Mouse (Mus musculus) frontal cortex, postnatal 14 days (tissue): Measurements from ENCODE around the gene Pqlc2.

ENCODE experiments used
- DNase-seq, 2 experiments: peaks; one replicate each; pipeline ENCODE4 v3.0.0; 2022; ENCODE audit warnings: low spot score in 2 of 2

Gene Pqlc2

DNA sequence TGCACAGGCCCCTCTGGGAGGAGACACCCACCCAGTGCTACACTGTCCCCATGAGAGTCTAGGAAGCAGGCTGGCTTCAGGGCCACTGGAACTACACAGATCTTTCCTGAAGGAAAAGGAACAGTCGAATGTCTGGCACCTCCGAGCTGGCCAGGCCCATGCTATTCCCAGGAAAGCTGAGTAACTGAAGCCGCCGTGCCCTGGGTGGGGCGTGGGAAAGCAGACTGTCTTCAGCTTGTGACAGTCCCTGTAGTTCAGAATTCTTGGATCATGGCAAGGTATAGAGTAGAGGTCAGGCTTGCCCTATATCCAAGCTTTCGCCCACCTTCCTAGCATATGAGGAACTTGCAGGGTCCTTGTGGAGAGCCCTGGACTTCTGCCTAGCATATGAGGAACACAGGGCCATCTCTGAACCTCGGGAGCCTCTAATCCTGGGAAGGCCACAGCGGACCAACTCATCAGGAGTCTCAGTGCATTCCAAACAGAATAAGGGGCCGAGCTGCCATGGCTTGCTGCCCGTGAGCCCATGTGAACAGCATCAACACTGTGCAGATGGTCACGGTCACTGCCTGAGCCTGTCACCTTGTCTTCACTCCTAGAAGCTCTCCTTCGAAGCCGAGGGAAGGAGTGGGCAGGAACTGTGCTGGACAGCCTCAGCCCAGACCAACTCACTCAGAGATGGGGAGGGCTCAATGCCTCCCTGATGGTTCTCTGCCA is 44.6 kb downstream of the Pqlc2 start:
- DNase-seq, result no peak

DNA sequence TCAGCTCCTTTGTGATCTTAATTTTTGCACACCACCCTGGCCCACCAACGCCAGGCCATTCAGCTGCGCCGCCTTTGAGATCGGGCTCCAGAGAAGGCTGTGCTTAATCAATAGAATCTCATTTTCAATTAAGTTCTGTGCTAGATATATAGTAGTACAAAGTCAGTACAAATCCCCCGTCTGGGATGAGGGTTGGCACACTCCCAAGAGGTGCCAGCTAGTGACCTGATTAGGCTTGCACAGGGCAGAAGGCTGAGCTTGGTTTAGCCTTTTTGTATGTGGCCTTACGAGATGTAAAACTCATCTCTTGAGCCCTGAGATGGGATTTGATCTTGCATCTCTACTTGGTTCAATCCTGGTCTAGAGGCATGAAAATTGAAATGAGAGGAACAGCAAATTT is 47.5 kb downstream of the Pqlc2 start:
- DNase-seq, result no peak

DNA sequence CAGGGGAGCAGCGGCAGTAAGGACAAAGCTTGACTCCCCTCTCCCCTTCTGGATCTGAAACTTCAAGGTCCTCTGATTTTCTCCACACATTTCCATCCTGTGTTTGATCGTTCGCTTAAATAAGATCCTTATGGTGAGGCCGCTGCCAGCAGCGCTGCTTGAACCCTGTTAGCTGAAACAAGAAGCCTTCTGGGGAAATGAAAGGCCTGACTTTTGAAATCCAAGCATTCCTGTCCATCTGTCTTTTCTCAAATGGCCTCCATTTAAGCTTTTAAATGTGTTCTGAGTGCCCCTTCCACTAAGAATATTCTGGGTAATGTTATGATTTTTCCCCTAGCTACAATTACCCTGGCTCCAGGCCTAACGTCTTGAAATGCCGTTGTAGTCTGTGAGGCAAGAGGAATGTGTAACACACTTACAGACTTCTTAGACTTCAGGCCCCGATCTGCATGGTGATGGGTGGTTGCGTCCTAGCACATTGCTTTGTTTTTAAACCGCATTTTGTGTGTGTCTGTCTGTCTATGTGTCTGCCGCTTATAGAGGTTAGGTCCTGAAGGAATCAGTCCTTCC is 51.1 kb downstream of the Pqlc2 start:
- DNase-seq, result no peak

DNA sequence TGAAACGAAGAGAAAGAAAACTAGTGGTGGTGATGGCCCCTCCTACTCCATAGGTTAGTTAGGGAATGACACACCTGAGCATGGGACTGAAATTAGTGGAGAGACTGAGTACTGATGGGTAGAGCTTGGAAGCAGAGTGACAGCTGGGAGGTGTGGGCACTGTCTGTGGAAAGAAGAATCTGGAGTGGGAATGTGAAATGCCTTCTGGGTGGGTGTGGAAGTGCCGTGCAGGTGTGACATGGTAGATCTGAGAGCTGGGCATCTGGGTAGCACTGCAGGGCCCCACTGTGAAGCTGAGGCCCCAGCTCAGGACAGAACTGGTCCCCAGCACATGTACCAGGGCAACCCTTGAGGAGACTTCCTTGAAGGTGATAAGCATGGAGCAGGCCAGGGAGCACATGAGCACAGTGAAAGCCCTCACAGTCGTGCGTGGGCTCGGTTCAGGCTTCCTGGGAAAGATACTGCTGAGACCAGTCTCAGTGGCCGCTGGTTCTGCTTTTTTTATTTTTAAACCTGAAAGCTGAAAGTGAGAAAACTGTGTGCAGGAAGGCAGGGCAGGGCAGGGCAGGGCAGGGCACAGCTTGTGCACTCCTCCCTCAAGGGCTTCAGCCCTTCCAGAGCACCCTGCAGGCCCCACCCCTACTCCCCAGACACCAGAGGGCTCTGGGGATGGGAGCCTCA is 51.7 kb downstream of the Pqlc2 start:
- DNase-seq, result no peak

DNA sequence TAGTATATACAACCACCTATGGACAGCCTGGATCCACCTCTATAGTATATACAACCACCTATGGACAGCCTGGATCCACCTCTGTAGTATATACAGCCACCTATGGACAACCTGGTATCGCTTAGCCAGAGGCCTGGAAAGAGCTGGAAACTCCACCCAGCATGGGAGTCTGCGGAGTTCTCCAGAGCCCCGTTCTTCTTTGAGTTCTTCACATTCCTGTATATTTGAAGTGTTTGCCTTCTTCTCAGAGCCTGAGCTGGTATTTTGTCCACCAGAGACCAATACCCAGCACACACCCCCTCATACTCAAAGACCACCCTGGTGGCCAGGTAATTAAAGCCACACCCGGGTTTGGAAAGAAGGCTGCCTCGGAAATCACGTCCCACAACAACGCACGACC is 53.8 kb downstream of the Pqlc2 start:
- no peak for DNase-seq

DNA sequence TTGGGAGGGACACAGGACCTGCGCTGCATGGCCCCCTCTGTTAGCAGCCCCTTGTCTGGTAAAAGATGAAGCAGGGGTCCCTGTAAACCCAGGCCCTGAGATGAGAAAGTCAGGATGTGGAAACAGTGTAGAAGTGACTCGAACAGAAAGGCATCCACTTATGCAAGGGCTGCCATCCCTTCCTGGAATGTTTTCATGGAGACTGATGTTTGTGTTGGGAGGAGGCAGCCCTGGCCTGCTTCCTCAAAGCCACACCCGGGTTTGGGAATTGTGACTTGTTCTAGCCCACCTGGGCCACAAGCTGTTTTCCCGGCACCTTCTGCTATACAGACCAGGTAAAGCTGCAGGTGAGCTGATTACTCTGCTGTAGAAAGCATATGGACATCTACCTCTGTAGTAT is 54.4 kb downstream of the Pqlc2 start:
- DNase-seq, result no peak

DNA sequence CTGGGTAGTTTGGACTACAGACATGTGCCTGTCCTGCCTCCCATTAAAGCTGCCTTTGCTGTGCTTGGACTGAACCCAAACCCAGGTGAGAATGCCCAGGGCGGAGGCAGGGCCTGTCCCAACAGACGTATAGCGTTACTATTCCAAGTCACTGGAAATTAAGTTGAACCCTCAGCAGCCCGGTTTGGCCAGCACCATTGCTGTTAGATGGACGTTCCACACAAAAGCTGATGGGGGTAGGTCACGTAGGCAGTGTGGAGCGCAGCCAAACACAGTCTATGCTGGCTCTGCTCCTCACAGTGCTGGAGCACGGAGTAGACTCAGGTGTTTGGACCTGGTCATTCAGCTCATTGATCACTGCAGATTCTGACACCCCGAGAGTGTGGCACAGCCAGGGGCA is 57.3 kb downstream of the Pqlc2 start:
- no peak for DNase-seq

DNA sequence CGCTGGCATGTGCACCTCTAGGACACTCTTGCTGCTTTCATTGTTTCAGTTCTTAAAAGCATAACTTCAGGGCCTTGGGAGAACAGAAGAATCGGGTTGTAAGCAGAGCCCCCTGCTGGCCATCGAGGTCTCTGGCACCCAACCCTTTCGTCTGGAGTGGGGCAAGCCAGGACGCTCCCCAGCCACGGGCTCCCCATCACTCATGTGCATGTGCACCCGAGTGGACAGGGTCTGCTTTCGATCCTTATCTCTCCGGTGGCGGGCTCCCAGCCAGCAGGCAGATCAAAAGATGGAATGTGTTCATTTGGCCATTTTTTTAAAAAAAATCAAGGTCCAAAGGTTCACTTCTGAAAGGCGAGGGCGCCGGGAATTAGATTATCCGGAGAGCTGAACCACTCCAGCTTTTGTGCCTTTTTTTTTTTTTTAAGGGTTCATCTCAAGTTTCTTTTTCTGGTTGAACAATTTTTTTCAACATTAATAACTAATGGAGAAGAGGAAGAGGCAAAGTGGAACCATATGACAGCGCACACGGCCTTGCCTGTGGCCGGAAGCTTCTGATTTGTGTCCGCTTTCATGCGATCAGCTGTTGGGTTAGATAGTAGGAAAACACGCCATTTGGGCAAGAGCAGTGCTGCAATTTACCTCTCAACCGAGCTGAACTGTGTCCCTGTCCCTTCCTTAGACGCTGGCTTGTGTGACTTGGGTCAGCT is 58.3 kb downstream of the Pqlc2 start:
- peak; percentile 41 to 68 for DNase-seq

DNA sequence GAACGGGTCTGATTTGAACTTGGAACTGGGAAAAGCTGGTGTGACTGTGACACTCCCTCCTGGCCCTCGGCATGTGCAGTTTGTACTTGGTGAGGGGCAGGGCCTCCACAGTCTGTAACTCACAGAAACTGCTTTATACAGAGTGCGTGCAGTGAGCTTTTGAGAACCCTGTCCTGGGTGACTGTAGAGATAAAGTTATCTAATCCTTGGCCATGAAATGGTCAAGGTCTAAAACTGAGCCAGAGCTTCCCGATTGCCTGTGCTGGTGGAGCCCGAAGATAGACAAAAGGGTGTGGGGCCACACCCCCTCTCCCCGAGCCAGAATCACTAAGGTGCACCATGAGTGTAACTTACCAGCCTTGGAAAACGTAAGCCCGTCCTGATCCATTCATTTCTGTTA is 59.6 kb downstream of the Pqlc2 start:
- DNase-seq, result no peak

DNA sequence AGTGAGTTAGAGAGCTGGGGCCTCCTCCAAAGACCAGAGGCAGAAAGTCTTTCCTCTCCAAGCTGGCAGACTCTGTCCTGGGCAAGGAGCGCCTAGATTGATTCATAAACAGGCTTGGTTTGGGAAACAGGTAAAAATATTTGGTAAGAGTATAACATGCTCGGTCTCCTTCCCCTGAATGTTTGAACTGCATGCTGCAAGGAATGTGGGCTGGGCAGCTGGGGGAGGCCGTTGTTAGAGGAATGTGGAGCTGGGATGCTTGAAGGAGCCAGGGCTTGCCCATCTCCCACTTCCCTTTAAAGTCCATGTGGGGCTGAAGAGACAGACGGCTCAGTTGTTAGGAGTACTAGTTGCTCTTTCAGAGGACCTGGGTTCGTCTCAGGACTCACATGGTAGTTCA is 60.5 kb downstream of the Pqlc2 start:
- no peak for DNase-seq

DNA sequence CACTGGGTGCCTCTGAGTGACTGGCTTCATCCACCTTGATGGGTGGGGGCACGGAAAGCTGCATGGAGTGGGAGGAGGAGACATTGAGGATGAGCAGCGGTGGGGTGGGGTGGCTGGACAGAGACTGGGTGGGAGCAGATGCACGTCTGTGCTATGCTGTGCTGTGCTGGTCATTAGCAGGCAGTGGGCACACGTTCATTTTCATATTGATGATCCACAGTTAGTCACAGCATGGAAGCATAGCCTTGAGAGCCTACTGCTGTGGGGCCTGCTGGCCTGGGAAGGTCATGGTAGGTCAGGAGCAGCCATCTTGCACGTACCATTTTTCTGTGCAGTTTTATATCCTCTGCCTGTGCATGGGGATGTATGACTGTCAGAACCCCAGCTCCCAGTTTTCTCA is 61.8 kb downstream of the Pqlc2 start:
- DNase-seq, result no peak

DNA sequence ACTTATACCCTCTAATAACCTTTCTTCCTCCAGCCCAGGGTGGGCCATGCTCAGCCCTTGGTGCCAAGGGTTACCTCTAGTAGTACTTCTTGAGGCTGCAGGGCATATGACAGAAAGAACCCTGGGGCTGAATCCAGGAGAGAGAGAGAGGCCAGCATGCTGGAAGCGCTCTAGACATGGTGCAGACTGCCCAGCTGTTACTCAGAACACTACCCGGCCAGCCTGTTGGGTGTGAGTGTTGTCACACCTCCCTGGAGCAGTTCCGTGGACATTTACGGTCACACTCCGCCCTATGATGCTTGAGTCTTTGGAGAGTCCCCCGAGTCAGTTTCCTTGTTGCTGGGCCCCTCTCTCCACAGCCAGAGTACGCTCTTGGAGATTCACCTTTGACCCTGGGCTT is 62.5 kb downstream of the Pqlc2 start:
- no peak for DNase-seq

DNA sequence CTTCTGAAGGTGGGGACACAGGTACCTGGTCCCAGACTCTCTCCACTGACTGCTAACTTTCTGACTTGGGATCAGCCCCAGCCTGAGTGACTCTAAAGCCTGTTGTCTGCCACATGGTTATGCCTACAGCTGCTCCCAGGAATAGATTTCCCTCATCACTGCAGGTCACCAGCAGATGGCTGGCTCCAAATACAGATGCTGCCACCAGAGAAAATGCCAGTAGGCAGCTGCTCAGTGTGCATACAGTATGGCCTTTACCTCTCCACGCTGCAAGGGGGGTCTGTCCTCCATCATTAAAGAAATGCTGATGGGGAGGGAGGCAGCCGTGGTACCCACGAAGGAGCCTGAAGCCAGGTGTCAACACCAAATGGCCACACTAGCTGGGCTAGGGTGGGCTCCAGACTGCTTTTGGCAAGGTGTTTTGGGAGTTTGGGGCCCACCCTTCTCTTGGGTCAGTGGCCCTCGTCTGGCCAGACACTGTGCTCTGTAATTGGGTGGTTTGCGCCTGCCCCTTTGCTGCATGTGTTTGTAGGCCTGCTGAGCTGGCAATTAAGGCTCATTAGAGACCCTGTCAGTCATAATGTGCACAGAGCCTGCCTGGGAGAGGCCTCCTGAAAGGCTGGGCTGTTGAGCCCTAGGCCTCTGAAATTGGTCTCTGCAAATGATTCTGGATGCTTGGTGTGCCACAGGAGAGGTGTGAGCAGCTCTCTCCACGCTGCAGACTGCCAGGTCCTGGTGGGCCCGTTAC is 64.2 kb downstream of the Pqlc2 start:
- DNase-seq, result no peak

DNA sequence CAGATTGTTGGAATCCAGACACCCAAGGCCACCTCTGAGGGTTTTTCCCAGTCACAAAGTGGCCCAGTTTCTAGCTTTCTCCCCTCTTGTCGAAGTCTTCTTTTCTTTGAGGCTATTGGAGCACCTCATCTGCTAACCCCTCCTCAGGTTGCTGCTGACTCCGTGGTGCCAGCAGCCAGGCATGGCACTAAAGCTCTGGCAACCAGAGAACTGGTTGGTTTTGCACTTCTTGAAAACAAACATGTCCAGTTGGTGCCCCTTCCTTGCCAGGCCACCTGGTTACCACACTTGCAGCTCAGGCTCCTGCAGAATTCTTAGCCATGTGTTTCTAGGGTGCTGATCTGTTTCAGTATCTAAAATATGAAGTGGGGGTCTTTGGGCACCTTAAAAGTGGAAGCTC is 65.0 kb downstream of the Pqlc2 start:
- no peak for DNase-seq

DNA sequence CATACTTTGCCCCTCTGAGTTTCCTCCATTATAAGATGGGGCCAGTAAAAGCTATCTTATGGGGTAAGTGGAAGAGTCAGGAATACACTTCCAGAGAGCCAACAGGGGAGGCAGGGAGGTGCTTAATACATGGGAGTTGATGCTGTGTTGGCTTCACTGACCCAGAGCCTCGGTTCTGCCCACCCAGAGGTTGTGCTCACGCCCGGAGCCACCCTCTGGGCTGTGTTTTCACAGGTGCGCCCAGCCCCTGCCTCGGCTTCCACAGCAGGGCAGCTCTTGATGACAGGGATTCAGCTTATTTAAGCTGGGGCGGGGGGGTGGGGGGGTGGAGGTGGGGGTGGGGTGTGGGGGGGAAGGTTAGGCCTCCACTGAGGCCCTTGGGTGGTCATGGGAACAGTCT is 65.7 kb downstream of the Pqlc2 start:
- DNase-seq, result no peak

DNA sequence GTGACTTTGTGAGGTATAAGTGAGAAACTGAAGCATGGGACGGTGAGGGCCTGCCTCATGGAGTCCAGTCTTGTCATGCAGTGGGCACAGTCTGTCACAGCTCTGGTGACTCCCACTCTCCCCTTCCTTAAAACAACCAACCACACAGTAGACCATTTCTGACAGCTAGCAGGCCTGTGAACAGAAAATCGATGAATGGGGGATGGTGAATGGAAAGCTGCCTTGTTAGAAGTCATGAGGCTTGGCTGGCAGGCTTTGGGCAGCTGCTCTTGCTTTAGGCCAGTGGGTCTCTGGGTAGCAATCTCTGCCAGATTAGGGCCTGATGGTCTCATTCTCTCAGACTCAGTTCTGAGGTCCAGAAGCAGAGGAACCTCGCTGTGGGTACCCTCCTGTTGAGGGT is 66.3 kb downstream of the Pqlc2 start:
- no peak for DNase-seq
